Mouse (Mus musculus) cortical plate, adult 2 months (tissue): ENCODE measurements around the gene Msl1. TPM values are rescaled to one million over a fixed set of nuclear protein-coding genes. Genes with fewer than 3 reads are reported as not detected.

Experiments
- H3K27ac ChIP-seq: fragments of 200-500 bp; 2 replicates; pipeline ENCODE4 v1.5.1; 2012; ENCODE audit warnings: low read length, control low read depth, inconsistent platforms; ENCODE audit not compliant: insufficient read depth
- H3K4me1 ChIP-seq: fragments of 200-500 bp; 2 replicates; pipeline ENCODE4 v1.6.1; 2011; ENCODE audit warnings: low read length; ENCODE audit not compliant: control insufficient read depth, insufficient read depth
- H3K4me3 ChIP-seq: fragments of 200-500 bp; 2 replicates; pipeline ENCODE4 v1.5.1; 2011; ENCODE audit warnings: mild to moderate bottlenecking, low read length, control low read depth; ENCODE audit not compliant: insufficient read depth
- CTCF ChIP-seq: fragments of 200-500 bp; IDR thresholded peaks from 2 replicates; pipeline ENCODE4 v1.5.1; 2011; ENCODE audit warnings: mild to moderate bottlenecking, control low read depth, low read length; ENCODE audit not compliant: insufficient read depth; ENCODE audit errors: extremely low read depth
- POLR2A ChIP-seq: fragments of 200-500 bp; IDR thresholded peaks from 2 replicates; pipeline ENCODE4 v1.6.1; 2011; ENCODE audit warnings: mild to moderate bottlenecking, low read length, control low read depth; ENCODE audit not compliant: insufficient read depth; ENCODE audit errors: extremely low read depth
- polyA plus RNA-seq: library from polyadenylated mRNA; depleted of rRNA; stranded (reverse); fragments of >200 nt; gene quantifications from 2 replicates; pipeline ENCODE4 v1.2.3, GENCODE M21; 2012

Msl1 gene
- polyA plus RNA-seq, 1 experiment = 119 TPM

GRCm38 (mm10) chr11:98836651-98837141 is 41.4 kb downstream of the Msl1 start, which contains the start of gene Rapgefl1:
Gene Rapgefl1, plus strand, starts transcription at chr11:98836785.
- Histone ChIP-seq H3K4me1 (peaks cover 7% of the 10 kb centered on the region; the same call in 1 of the 2 replicates), H3K27ac (peak within 1 kb of the TSS; percentile 90), H3K4me3 (peak within 1 kb of the TSS; percentile 81)
- peak; percentile 63; the same call in 1 of the 2 replicates for TF ChIP-seq POLR2A
- no peak for TF ChIP-seq CTCF

- H3K27ac ChIP-seq = peak overlapping the region; percentile 7; the same call in 1 of the 2 replicates
- TF ChIP-seq POLR2A (no peak), CTCF (no peak)
- peaks cover 7% of the 10 kb centered on the region; the same call in 1 of the 2 replicates for H3K4me1 ChIP-seq
- peak overlapping the region; percentile 81 for H3K4me3 ChIP-seq
Measured at GRCm38 (mm10) chr11:98837231-98837704, 42.0 kb downstream of the Msl1 start.

DNA sequence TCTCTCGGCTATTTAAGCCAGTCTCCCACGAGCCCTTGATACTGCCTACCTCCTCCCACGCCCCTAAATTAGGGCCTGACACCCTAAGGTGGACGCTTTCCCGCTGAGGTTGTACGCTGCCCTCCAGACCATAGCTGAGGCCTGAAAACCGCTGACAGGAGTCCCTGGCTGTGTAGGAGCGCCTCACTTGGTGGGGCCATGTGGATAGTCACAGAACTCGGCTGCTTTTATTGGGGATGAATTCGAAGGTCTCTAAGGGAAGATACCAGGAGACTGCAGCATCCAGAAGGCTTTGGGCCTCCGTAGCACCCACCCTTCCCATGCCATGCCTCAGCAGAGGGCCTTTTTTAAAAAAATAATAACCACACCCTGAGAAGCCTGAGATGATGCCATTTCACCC is 42.6 kb downstream of the Msl1 start:
- H3K27ac ChIP-seq = peak overlapping the region; percentile 7; the same call in 1 of the 2 replicates
- peaks cover 7% of the 10 kb centered on the region; the same call in 1 of the 2 replicates for H3K4me1 ChIP-seq
- TF ChIP-seq CTCF = no peak
- TF ChIP-seq POLR2A = 0 out of 2 replicates have a peak, but pooled peaks have one; percentile 13
- peak overlapping the region; percentile 81 for H3K4me3 ChIP-seq

DNA sequence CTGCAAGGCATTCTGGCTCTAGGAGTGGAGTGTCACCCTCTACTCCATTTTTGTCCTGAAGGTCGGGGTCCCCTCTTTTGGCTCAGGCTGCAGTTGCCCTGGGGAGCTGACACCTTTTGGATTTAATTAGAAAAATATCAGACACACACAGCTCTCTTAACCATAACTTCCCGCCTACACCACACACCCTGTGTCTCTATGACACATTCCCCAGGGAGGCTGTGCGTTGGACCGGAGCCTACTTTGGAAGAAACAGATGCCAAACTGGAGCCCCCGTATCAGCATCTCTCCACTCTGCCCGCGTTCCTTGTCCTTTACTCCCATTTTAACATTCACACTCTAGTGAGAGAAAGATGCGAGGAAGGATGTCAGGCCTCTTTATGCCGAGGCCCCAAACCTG is 43.2 kb downstream of the Msl1 start:
- H3K27ac ChIP-seq = peak overlapping the region; percentile 7; the same call in 1 of the 2 replicates
- TF ChIP-seq CTCF = no peak
- TF ChIP-seq POLR2A = 0 out of 2 replicates have a peak, but pooled peaks have one; percentile 12
- H3K4me1 ChIP-seq = peaks cover 7% of the 10 kb centered on the region; the same call in 1 of the 2 replicates
- peak overlapping the region; percentile 81 for H3K4me3 ChIP-seq

DNA sequence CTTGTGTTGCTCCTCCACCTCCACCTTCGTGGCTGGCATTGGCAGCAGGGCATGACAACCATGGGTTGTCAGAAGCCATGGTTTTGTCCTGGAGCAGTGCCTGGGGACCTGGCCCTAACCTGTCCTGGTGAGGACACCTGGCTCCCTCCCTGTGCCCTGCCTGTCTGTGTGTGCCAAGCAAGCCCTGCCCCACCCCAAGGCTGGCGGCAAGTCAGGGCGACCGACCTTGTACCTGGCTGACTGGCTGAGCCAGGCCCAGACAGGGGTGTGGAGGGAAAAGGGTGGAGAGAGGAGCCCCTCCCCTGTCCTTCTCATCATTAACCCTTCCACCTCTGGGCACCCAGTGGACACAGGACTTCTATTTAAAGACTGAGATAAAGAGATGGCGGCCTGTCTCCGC is 44.1 kb downstream of the Msl1 start:
- peak overlapping the region; percentile 81 for H3K4me3 ChIP-seq
- TF ChIP-seq POLR2A (no peak), CTCF (no peak)
- H3K4me1 ChIP-seq = peaks cover 6% of the 10 kb centered on the region; the same call in 1 of the 2 replicates
- H3K27ac ChIP-seq = no peak overlapping the region

- Histone ChIP-seq H3K4me3 (no peak overlapping the region; the same call in 1 of the 2 replicates), H3K27ac (no peak overlapping the region), H3K4me1 (peaks cover 5% of the 10 kb centered on the region; the same call in 1 of the 2 replicates)
- TF ChIP-seq CTCF = no peak
- TF ChIP-seq POLR2A = no peak
Measured at GRCm38 (mm10) chr11:98839897-98840296, 44.6 kb downstream of the Msl1 start.

DNA sequence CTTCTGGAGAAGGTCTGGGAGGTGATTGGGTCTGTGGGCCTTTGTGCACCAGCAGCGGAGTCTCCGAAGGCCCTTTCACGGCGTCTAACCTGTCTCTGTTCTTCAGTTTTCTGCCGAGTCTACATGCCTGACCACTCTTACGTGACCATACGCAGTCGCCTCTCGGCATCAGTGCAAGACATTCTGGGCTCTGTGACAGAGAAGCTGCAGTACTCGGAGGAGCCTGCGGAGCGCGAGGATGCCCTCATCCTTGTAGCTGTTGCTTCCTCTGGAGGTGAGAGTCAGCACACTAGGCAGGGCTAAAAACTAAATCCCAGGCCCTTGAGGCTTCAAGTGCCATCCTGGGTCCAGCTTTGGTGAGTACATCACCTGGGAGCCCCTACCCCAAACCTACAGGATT is 50.7 kb downstream of the Msl1 start:
- 0 out of 2 replicates have a peak, but pooled peaks have one; percentile 8 for TF ChIP-seq POLR2A
- TF ChIP-seq CTCF = no peak

GRCm38 (mm10) chr11:98846865-98847604 is 51.7 kb downstream of the Msl1 start:
- Histone ChIP-seq H3K27ac (no peak overlapping the region), H3K4me1 (0 out of 2 replicates have a peak, but pooled peaks cover 2% of the 10 kb centered on the region), H3K4me3 (no peak overlapping the region)
- TF ChIP-seq POLR2A (no peak), CTCF (no peak)

More for the DNA sequence above, 50.7 kb downstream of the Msl1 start:
- Histone ChIP-seq H3K27ac (no peak overlapping the region), H3K4me3 (no peak overlapping the region), H3K4me1 (0 out of 2 replicates have a peak, but pooled peaks cover 2% of the 10 kb centered on the region)

- H3K4me3 ChIP-seq = no peak overlapping the region
- no peak overlapping the region for H3K27ac ChIP-seq
- no peak for TF ChIP-seq CTCF
- no peak for TF ChIP-seq POLR2A
- 0 out of 2 replicates have a peak, but pooled peaks cover 2% of the 10 kb centered on the region for H3K4me1 ChIP-seq
Measured at GRCm38 (mm10) chr11:98849196-98849894, 54.0 kb downstream of the Msl1 start.
